Mouse (Mus musculus) liver, postnatal 0 days (tissue): ENCODE data around the gene Orc3. TPM values are rescaled to one million over a fixed set of nuclear protein-coding genes. Genes with fewer than 3 reads are reported as not detected.

Experiments used
- ATAC-seq: fragments of 200-750 bp; cut with Nextera tagmentation; 2 replicates; pipeline ENCODE4 v1.8.0; 2017; ENCODE audit warnings: mild to moderate bottlenecking, moderate library complexity
- DNase-seq: peaks from one replicate; pipeline ENCODE4 v3.0.0-alpha.2; 2016
- H3K27ac ChIP-seq: fragments of 300-500 bp; sonication (generic); 2 replicates; pipeline ENCODE4 v1.5.1; 2014; ENCODE audit warnings: antibody characterized with exemption, moderate library complexity, mild to moderate bottlenecking, low read depth
- H3K27me3 ChIP-seq: fragments of 300-500 bp; sonication (generic); 2 replicates; pipeline ENCODE4 v1.6.1; 2014; ENCODE audit warnings: low read length, control low read depth, mixed read lengths; ENCODE audit not compliant: insufficient read depth
- H3K36me3 ChIP-seq: fragments of 300-500 bp; sonication (generic); replicated peaks from 2 replicates; pipeline ENCODE4 v1.6.1; 2014; ENCODE audit warnings: mild to moderate bottlenecking, control low read depth, low read length, moderate library complexity, mixed read lengths; ENCODE audit not compliant: insufficient read depth
- H3K4me1 ChIP-seq: fragments of 300-500 bp; sonication (generic); 2 replicates; pipeline ENCODE4 v1.6.1; 2014; ENCODE audit warnings: antibody characterized with exemption, mild to moderate bottlenecking, control low read depth; ENCODE audit not compliant: insufficient read depth
- H3K4me2 ChIP-seq: fragments of 300-500 bp; sonication (generic); 2 replicates; pipeline ENCODE4 v1.6.1; 2014; ENCODE audit warnings: low read depth, mild to moderate bottlenecking, low read length, moderate library complexity, mixed read lengths
- H3K4me3 ChIP-seq: fragments of 300-500 bp; sonication (generic); 2 replicates; pipeline ENCODE4 v1.5.1; 2014; ENCODE audit warnings: low read depth, low read length
- H3K9ac ChIP-seq: fragments of 300-500 bp; sonication (generic); replicated peaks from 2 replicates; pipeline ENCODE4 v1.6.1; 2014; ENCODE audit warnings: mild to moderate bottlenecking, moderate library complexity
- H3K9me3 ChIP-seq: fragments of 300-500 bp; sonication (generic); 2 replicates; pipeline ENCODE4 v1.6.1; 2016; ENCODE audit warnings: mild to moderate bottlenecking, control low read depth, low read length, mixed read lengths
- CTCF ChIP-seq: sonication (generic); IDR thresholded peaks from 2 replicates; pipeline ENCODE4 v1.5.1; 2016; ENCODE audit warnings: antibody characterized with exemption, low read depth
- EP300 ChIP-seq: IDR thresholded peaks from 2 replicates; pipeline ENCODE4 v1.6.1; 2016; ENCODE audit warnings: antibody characterized with exemption, low read depth, mild to moderate bottlenecking
- WGBS: fragments of 180-500 bp; shearing (Covaris S2); extraction: QIAGEN DNeasy Blood & Tissue Kit; methylation state at CpG from one replicate; pipeline ENCODE4 v1.1.7; 2014; ENCODE audit not compliant: insufficient replicate concordance; 5-methylcytosine and 5-hydroxymethylcytosine counted together
- polyA plus RNA-seq: library from polyadenylated mRNA; unstranded; fragments of >200 nt; fragmentation: Nextera tagmentation; extraction: Ambion mirVana; gene quantifications from 2 replicates; pipeline ENCODE4 v1.2.1, GENCODE M21; 2015

Orc3 gene
- polyA plus RNA-seq, 1 experiment from 2014 or later: 23.1 TPM

DNA sequence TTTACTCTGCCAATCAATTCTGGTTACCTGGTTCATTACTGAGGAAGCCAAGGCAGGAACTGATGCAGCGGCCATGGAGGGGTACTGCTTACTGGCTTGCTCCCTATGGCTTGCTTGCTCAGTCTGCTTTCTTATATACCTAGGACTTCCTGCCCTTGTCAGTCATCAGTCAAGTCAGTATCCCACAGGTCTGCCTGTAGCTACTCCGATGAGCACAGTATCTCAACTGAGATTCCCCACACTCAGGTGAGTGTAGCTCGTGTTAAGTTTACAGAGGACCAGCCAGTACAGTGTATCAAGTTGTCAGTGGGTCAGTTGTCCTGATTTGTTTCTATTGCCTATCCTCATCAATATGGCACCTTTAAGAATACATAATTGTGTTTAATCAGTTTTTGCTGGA lies 26.0 kb upstream of the Orc3 start:
- Histone ChIP-seq H3K9ac (no peak overlapping the region), H3K4me3 (no peak overlapping the region), H3K36me3 (peaks cover 26% of the 10 kb centered on the region), H3K9me3 (no peaks in the 10 kb centered on the region), H3K27ac (no peak overlapping the region), H3K27me3 (no peaks in the 10 kb centered on the region), H3K4me1 (no peaks in the 10 kb centered on the region), H3K4me2 (no peak overlapping the region)
- WGBS: 87% methylated on average over 3 of the region's 3 CpGs
- TF ChIP-seq EP300 (no peak), CTCF (no peak)
- DNase-seq: no peak
- ATAC-seq: no peak

DNA sequence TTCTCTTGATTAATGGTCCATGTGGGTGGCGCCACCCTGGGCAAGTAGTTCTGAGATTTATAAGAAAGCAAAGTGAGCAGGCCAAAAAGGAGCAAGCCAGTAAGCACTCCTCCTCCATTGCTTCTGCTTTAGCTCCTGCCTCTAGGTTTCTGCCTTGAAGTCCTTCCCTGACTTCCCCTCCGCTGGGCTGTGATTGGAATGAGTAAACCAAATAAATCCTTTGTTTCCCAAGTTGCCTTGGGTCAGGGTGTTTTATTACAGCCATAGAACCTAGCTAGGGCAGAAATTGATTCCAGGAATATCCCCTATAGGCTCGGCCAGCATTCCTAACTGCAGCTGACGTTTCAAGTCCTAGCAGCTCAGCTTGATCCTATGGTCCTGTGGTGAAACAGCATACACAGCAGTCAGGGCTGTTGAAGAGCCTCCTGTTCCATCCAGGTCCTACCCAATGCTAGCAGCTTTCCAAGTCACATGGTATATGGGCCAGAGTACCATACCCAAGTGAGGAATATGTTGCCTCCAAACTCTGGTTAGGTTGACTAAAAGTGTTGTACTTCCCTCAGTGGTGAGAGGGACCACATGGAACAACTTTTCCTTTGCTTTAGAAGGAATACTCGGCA lies 25.1 kb upstream of the Orc3 start:
- H3K4me2 ChIP-seq: no peak overlapping the region
- H3K9me3 ChIP-seq: no peaks in the 10 kb centered on the region
- no peak overlapping the region for H3K9ac ChIP-seq
- ATAC-seq: no peak
- DNase-seq: no peak
- peaks cover 26% of the 10 kb centered on the region for H3K36me3 ChIP-seq
- no peaks in the 10 kb centered on the region for H3K4me1 ChIP-seq
- no peak overlapping the region for H3K4me3 ChIP-seq
- no peaks in the 10 kb centered on the region for H3K27me3 ChIP-seq
- H3K27ac ChIP-seq: no peak overlapping the region
- 85% methylated on average over 5 of the region's 5 CpGs for WGBS
- TF ChIP-seq CTCF (no peak), EP300 (no peak)

DNA sequence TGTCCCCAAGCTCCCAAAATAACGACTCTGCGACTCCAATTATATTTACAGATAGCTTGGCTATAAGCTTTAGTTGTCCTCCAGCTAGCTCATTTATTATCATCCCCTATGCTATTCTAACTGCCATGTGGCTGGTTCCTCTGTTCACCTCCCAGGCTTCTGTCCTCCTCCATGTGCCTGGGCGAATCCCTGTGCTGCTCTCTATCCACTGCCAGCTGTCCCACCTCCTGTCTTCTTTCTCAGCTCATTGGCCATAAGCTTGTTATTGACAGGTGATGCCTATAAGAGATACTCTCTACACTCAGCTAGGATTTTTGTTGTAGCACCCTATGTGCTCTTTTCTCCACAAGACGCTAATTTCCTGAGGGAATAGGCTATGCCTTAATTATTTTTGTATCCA lies 23.1 kb upstream of the Orc3 start:
- H3K4me1 ChIP-seq: no peaks in the 10 kb centered on the region
- no peak overlapping the region for H3K27ac ChIP-seq
- H3K27me3 ChIP-seq: no peaks in the 10 kb centered on the region
- H3K4me2 ChIP-seq: no peak overlapping the region
- ATAC-seq (no peak), DNase-seq (no peak)
- WGBS: 88% methylated on average over 4 of the region's 4 CpGs
- H3K9ac ChIP-seq: no peak overlapping the region
- no peak overlapping the region for H3K4me3 ChIP-seq
- peaks cover 29% of the 10 kb centered on the region for H3K36me3 ChIP-seq
- TF ChIP-seq CTCF: no peak
- TF ChIP-seq EP300: no peak
- H3K9me3 ChIP-seq: no peaks in the 10 kb centered on the region

DNA sequence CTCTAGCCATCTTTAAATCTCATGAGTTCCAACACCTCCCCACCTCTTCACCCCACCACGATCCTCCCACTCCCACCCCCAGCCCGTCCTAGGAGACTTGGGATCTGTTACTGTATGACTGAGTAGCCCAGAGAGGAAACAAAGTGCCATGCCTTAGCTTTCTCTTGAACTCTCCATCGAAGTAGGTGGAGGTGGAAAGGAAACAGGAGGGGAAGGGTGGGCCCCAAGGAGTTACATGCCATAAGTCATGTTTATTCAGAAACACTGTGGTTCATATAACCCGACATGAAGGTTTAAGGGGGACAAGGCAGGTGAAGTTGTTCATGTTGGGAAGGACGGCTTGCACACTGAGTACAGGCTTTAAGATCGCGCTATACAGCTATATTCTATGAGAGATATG lies 22.6 kb upstream of the Orc3 start:
- Histone ChIP-seq H3K4me3 (no peak overlapping the region), H3K9ac (no peak overlapping the region), H3K36me3 (peaks cover 25% of the 10 kb centered on the region), H3K27ac (no peak overlapping the region), H3K4me1 (no peaks in the 10 kb centered on the region), H3K9me3 (no peaks in the 10 kb centered on the region), H3K27me3 (no peaks in the 10 kb centered on the region), H3K4me2 (no peak overlapping the region)
- TF ChIP-seq CTCF (no peak), EP300 (no peak)
- ATAC-seq (no peak), DNase-seq (no peak)
- 81% methylated on average over 7 of the region's 7 CpGs for WGBS

DNA sequence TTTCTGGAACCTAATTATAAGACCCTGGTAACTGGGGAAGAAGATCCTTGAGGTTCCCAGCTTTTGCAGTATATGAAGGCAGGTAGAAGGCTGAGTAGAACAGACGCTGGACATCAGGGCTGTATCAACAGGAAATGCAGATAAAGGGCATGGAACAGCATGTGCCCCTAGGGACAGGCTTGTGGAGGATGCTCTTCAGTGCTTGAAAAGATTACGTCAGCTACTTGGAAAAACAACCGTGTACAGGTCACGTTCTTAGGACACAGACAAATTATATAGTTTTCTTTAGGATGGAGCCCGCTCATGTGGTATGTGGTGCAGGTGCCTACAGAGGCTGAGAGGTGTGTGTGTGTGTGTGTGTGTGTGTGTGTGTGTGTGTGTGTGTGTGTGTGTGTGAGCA lies 21.3 kb upstream of the Orc3 start:
- Histone ChIP-seq H3K4me3 (no peak overlapping the region), H3K9ac (no peak overlapping the region), H3K36me3 (peaks cover 20% of the 10 kb centered on the region), H3K4me1 (no peaks in the 10 kb centered on the region), H3K27ac (no peak overlapping the region), H3K27me3 (no peaks in the 10 kb centered on the region), H3K9me3 (no peaks in the 10 kb centered on the region), H3K4me2 (no peak overlapping the region)
- WGBS: 64% methylated on average over 5 of the region's 5 CpGs
- DNase-seq (no peak), ATAC-seq (no peak)
- TF ChIP-seq EP300: no peak
- no peak for TF ChIP-seq CTCF

DNA sequence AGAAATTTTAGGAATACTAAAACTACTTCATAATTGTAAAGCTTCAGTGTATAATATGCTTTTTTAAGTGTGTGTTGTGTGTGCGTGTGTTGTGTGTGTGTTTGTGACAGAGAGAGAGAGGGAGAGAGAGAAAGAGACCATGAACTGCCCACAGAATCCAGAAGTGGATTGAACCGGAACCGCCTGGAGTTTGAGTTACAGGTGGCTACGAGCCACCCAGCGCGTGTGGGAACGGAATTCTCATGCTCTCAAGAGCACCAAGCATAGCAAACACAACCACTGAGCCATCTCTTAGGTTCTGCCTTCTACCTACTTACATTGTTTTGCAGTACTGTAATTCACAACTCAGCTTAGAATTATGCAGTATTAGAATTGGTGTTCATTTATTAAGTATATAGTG lies 19.4 kb upstream of the Orc3 start:
- 91% methylated on average over 7 of the region's 7 CpGs for WGBS
- no peak overlapping the region for H3K9ac ChIP-seq
- no peaks in the 10 kb centered on the region for H3K9me3 ChIP-seq
- no peaks in the 10 kb centered on the region for H3K27me3 ChIP-seq
- no peak overlapping the region for H3K4me2 ChIP-seq
- H3K4me3 ChIP-seq: no peak overlapping the region
- H3K36me3 ChIP-seq: peaks cover 14% of the 10 kb centered on the region
- no peak for TF ChIP-seq EP300
- TF ChIP-seq CTCF: no peak
- no peak overlapping the region for H3K27ac ChIP-seq
- DNase-seq: no peak
- H3K4me1 ChIP-seq: no peaks in the 10 kb centered on the region
- ATAC-seq: no peak

DNA sequence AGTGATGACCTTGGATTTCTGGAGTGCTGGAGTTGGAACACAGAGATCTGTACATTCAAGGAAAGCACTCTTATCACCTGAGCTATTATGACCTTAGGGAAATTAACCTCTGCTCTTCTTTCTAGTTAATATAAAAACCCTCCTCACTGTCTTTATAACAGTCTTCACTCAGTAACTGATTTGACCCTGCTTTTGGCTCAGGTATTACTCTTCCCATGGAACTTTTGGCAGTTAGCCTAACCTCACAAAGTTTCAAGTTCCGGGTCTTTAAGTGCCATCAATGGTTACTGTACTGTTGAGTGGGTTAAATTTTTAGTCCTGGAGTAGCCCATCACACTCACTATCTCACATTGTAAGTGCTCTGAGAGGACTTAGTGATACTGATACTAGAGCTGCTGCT lies 15.2 kb upstream of the Orc3 start:
- H3K4me2 ChIP-seq: no peak overlapping the region
- no peak for DNase-seq
- no peak for TF ChIP-seq EP300
- TF ChIP-seq CTCF: no peak
- H3K9ac ChIP-seq: no peak overlapping the region
- 59% methylated on average over 1 of the region's 1 CpGs for WGBS
- H3K36me3 ChIP-seq: peaks cover 13% of the 10 kb centered on the region
- no peak overlapping the region for H3K4me3 ChIP-seq
- ATAC-seq: no peak
- H3K4me1 ChIP-seq: no peaks in the 10 kb centered on the region
- H3K27me3 ChIP-seq: no peaks in the 10 kb centered on the region
- H3K27ac ChIP-seq: no peak overlapping the region
- H3K9me3 ChIP-seq: no peaks in the 10 kb centered on the region
